Mouse (Mus musculus): ENCODE results near the gene Gm11938.

The Gm11938 gene

GRCm38 (mm10) chr11:99573164-99573563 is 29.9 kb downstream of the Gm11938 start:
- no peak for DNase-seq (ENCODE audit: low spot score)

DNA sequence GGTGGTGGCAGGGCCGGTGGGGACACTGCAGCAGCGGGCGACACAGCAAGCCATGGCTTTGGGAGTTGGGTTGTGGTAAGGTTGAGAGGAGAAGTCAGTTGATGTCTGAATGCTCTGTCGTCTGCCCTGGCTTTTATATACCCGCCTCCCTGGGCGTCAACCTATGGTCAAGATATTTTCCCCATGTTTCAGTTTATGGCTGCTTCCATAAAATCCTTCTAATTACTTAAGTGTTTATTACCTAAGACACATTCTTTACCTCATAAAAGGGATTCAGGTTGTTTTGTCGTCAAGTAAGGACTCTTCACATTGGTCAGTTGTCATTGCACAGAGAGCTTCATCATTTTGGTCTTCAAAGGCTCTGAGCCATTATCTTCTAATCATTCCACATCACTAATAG is 36.6 kb downstream of the Gm11938 start, which contains the start of gene Krtap3-1:
Gene Krtap3-1, minus strand, starts transcription at position 101 of the 400 bp plus-strand sequence.
- no peak for DNase-seq (ENCODE audit: low spot score)

- DNase-seq (ENCODE audit: low spot score) = no peak
These were observed 40.5 kb downstream of the Gm11938 start for GRCm38 (mm10) chr11:99562580-99562979.

DNA sequence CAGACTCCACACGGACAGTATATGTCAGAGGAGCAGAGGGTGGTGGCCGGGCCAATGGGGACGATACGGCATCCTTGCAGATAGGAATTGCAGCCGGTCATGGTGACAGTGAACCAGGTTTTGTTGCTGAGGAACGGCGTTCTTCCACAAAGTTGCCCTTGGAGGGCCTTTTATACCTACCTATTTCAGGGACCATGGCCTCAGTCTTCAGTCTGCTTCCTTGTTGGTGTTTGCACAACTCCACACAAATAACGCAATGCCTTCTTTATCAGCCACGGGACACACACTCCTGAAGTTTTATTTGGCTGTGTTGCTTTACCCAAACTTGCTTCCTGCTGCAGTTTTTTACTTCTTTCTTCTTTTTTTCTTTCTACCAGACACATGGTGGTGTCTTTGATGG is 43.7 kb downstream of the Gm11938 start, which contains the start of gene Gm11939:
Gene Gm11939, minus strand, starts transcription at position 101 of the 400 bp plus-strand sequence.
- no peak for DNase-seq (ENCODE audit: low spot score)

- no peak for DNase-seq (ENCODE audit: low spot score)
These were observed 44.9 kb downstream of the Gm11938 start for GRCm38 (mm10) chr11:99557976-99558745.

- DNase-seq (ENCODE audit: low spot score) = no peak
These were observed 46.4 kb downstream of the Gm11938 start, which contains the start of gene Krtap3-2 for GRCm38 (mm10) chr11:99556753-99557152. Krtap3-2 (minus strand) TSS chr11:99556853.

GRCm38 (mm10) chr11:99556195-99556594 is 46.9 kb downstream of the Gm11938 start:
- no peak for DNase-seq (ENCODE audit: low spot score)

All from embryo, embryonic 10.5 days (tissue).